Mouse (Mus musculus): ENCODE results near the gene Slc25a25.

Gene Slc25a25

DNA sequence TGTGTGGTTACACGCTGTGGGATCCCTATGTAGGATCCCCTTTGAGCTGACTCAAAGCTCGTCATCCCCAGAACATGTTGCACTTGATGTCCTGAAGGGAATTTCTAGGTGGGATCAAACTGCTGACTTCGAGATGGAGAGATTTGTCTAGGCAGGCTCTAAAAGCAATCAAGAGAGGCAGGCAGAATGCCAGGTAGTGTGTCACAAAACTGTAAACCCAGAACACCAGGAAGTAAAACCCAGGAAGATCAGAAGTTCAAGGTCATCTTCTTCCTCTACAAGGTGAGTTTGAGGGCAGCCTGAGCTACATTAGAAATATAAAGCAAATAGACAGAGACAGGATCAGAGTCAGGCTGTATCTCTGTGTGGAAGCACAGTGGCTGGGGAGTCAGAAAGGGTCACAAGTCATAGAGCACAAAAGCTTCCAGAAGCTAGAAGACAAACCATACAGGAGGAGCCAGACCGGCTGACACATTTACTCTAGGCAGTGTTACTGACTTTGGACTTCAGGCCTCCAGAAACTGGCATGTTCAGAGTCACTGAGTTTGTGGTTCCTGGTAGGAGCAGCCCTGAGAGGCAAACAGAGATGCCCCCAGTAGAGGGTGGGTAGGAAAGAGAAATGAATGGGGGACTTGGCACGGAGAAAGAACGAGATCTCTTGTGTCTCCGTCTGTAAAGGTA, 44.0 kb downstream of the Slc25a25 start:
- no peak for DNase-seq (ENCODE audit: low spot score in 2 of 2)

DNA sequence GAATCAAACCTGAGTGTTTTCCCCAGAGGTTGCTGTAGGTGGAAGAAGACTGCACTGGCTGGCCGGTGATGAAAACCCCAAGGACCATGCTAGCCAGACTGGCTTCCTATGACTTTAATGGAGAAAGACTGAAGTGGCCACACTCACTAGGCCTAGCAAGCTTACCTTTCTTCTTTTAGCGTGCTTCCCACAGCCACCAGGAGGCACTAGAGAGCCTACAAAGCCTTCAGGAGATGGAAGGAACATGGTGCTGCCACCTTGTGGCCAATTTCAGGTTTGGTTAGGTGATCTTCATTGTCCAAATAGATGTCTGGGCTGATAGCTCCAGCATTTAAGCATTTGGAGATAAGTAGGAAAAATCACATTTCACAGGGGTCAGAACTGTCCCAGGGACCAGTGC, 46.6 kb downstream of the Slc25a25 start:
- DNase-seq (ENCODE audit: low spot score in 2 of 2), result peak; percentile 83 to 97

DNA sequence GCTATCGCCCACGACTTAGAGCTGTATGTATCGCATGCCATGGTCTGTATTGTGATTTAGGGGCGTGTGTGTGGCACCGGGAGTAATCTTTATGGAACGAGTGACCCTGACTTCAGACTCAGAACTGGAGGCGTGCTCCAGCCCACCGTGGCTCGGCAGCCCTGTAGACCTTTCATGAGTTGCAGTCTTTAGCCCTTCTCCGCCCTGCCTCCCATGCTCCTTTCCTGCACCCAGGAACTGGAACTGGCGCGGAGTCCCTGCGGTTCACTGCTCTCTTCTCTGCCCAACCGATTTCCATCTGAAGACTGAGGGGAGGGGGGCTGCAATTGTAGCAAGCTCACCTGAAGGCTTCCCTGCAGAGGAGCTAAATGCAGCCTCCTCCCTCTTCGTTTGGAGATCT, 54.5 kb downstream of the Slc25a25 start:
- DNase-seq (ENCODE audit: low spot score in 2 of 2), result no peak

DNA sequence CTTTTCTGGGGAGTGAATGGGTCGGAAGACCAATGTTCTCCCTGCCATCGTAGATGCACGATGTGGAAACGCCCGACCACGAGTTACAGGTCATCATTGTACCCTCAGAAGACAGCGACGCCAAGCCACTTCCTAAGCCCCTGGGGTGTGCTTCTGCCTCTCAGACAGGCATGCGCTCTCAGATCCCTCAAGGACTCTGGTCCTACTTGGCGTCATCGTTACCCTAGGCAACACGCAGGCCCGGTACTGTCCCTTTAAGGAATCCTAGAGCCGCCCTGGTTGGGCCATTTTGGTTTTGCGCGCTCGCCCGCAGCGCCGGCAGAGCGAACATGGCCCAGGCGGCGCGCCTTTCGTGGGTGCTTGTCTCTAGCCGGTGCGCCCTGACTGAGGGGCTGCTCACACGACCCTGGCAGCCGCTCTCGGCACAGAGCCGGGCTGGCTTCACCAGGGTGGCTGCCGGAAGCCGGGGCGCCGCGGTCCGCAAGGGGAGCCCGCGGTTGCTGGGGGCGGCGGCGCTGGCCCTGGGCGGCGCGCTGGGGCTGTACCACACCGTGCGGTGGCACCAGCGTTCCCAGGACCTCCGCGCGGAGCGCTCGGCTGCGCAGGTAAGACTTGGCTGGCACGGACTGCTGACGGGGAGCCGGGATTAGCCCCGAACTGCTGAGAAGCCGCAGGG, 55.2 kb downstream of the Slc25a25 start:
- DNase-seq (ENCODE audit: low spot score in 2 of 2), result peak; percentile 59 to 63

DNA sequence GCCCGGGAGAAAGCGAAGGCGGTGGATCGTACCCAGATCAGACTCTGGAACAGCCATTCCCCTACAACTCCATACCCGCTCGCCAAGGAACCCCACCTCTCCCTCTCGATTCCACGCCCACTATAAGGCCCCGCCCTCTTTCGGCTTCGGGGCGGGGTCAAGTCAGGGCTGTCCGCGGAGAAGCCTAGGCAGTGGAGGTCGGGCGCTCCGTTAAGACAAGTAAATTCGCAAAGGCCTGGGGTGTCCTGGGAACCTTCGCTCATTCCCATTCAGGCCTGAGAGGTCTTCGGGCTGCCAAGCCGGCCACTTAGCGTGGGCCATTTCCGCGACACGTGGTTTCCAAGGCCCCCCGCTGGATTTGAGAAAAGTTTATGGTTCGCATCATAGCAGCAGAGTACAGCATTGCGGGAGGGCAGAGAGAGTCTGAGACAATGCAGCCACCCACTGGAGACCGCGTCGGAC, 55.7 kb downstream of the Slc25a25 start, which contains the start of gene Ptges2:
TSS of gene Ptges2 (plus strand) at position 413 of the 462 bp plus-strand sequence.
- peak; percentile 84 to 88 for DNase-seq (ENCODE audit: low spot score in 2 of 2)

DNA sequence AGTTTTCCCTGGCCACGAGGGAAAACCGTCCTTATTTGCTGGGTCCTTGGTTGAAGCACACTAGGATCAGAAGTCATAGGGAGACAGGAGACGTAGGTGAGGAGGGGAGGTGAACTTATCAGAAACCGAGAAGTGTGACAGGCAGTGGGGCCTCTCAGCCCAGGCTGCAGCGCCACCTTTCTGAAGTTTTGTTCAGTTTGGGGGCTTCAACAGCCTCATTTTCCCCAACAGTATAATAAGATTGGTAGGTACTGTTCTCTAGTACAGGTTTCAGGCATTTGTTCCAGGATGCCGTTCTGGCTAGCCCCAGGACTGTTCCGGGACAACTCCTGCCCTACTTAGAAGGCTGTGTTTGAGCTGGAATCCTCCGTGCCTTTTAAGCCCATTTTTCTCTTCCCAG, 56.3 kb downstream of the Slc25a25 start:
- peak; percentile 54 to 68 for DNase-seq (ENCODE audit: low spot score in 2 of 2)

DNA sequence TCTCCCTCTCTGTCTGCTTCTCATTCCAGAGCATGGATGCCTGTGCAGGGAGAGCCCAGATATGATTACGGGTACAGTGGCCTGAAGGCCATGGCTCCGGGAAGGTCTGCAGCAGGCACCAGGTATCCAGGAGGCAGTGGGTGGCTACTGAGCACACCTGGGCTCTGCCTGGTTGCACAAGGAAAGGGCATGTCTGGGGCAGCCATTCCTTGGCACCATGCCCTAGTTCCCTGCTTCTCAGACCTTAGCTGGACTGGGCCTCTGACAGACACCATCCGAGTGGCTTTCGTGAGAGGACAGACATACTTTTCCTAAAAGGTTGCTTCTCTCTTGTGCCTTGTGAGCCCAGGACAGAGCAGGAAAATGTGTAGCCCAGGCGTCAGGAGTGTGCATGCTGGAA, 59.2 kb downstream of the Slc25a25 start:
- DNase-seq (ENCODE audit: low spot score in 2 of 2), result no peak

DNA sequence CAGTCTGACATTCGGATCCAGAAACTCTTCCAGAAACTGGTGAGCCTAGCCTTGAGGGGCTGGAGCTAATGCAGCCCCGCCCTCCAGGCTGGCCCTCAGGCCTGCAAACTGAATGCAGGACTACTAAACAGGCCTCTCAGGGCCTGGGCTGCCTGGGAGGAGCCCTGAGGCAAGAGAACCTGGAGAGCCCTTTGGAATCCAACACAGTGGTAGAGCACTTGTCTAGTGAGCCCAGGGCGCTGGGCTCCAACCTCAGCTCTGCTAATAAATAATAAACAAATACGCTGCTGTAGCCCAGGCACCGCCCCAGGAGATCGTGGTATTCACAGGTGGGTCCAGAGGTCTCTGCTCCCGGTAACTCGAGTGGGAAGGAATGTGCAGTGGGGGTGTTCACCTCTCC, 60.4 kb downstream of the Slc25a25 start:
- no peak for DNase-seq (ENCODE audit: low spot score in 2 of 2)

DNA sequence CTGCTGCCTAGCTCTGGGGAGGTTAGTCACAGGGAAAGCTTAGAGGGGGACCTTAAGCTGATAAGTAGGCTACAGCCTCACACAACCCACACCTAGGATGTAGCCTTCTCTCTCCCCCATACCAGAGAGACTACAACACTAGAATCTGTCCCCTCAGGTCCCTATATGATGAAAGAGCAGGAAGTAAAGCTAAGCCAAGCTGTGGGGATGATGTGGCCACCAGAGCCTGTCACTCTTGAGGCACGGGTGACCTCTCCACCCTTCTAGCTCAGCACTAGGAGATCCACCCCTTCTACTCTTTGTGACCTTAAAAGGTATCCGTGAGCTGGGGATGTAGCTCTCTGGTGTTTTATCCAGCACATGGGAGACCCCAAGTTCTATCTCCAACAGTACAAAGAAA, 62.1 kb downstream of the Slc25a25 start:
- DNase-seq (ENCODE audit: low spot score in 2 of 2), result no peak

DNA sequence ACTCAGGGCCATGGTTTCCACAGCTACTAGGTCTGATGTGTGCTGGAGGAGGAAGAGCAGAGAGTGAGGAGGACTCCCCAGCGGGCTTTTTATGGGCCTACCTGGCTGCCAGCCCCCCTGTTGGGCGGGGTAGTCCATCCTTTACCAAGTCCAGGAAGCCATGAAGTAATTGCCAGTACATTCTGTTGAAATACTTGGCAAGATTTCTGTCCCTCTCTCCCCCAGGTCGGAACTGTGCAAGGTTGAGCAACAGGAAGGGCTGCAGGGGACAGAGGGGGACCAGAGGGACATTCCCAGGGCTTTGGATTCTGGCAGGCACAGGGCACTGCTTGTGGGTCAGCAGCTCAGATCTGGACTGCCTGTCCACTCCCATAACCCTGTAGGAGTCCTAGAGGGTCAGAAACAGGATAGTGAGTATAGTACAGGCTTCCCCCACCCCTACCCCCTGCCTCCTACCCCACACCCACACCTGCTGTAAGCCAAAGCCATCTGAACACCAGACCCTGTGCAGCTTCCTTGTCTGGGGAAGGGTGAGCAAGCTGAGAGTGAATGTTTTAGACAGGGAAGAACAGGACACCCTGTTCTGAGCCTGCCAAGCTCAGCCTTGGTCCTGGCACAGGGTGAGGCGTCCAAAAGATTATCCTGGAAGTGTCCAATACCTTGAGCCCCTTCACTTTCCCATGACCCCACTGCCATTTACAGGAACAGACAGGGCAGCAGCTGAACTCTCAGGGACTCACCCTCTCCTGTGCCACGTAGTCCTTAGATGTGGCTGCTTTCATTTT, 63.3 kb downstream of the Slc25a25 start, which contains the start of gene Lcn2:
TSS of gene Lcn2 (minus strand) at position 547 of the 785 bp plus-strand sequence.
- no peak for DNase-seq (ENCODE audit: low spot score in 2 of 2)

DNA sequence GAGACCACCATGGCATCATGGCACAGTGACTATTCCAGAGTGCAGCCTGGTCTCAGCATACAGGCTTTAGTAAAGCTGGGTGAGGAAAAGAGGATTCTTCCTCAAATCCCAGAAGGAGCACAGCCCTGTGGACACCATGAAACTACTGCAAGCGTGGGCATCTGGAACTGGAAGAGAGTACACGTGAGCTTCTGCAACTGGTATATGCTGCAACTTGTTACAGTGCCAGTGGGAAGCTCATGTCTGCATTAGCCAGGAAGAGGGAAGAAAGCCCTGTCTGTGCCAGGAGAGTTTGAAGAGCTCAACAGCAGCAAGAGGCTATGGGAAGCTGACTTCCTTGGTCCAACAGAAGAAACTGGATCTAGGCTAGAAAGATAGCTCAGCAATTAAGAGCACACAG, 68.6 kb downstream of the Slc25a25 start:
- DNase-seq (ENCODE audit: low spot score in 2 of 2), result no peak

DNA sequence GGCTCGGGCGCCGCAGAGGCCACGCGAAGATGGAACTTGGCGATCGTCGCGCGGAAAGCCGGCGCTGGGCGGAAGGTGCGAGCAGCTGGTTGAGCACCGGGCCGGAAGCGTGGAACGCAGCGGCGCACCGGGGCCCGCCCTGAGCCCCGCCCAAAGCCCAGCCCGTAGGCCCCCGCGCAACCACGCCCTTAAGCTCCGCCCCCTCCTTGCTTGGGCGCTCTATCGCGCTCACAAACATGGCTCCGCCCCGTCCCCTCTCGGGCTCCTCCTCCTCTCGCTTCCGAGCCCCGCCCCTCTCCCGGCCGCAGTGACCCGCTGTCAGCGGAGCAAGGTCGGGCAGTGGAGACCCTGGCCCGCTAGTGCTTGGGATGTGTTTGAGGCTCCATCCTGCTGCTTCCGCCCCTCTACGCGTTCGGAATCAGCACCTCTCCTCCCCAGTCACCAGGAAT, 69.4 kb downstream of the Slc25a25 start, which contains the start of gene 1110008P14Rik:
TSS of gene 1110008P14Rik (minus strand) at position 164 of the 449 bp plus-strand sequence.
- peak; percentile 92 to 97 for DNase-seq (ENCODE audit: low spot score in 2 of 2)

DNA sequence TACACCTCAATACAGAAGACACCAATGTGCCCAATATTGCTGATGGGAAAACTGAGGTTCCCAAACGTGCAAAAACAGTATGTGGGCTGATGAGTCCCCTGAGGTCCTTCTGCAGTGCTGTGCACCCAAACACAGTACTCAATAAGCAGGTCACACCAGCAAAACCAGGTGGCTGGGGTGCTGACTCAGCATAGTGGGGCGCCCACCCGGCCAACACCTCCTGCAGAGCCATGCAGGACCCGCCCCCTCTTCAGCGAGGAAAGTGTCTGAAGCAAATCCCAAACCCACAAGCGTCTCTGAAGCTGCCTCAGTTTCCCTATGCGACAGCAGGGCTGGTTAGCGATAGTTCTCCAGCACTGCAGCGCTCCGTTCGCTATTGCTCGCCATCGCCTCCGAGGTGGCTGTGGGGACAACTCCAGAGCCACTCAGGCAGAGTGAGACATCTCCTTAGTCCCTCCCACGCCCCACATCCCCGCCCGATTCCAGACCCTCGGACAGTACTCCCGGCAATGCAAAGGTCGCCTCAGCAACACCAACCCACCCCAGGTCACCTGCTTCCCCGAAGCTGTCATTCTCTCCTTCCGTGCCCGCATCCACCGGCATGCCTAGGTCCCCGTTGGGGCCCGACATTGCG, 70.0 kb downstream of the Slc25a25 start:
- DNase-seq (ENCODE audit: low spot score in 2 of 2), result peak; percentile 67 to 68

DNA sequence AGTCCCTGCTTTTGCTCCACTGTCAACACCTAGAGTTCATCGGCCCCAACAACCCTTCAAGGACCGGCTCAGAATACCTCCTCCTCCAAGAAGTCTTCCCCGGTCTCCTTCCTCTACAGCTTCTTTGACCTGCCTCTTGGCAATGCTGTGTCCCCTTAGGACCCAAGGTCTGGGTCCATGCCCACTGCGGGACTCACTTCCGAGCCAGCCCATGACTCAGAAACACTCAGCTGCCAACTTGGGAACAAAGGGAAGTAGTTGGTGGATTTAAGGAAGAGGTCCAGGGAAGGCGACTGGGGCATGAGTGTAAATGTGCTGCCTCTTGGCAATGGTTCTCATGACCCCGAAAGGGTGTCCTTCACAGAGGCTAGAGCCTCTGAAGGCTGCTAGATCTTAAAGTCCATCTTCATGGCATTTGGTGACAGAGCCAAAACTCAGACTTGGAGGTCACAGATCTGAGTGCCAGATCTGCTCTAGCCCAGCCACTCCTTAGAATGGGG, 71.2 kb downstream of the Slc25a25 start:
- DNase-seq (ENCODE audit: low spot score in 2 of 2), result no peak

DNA sequence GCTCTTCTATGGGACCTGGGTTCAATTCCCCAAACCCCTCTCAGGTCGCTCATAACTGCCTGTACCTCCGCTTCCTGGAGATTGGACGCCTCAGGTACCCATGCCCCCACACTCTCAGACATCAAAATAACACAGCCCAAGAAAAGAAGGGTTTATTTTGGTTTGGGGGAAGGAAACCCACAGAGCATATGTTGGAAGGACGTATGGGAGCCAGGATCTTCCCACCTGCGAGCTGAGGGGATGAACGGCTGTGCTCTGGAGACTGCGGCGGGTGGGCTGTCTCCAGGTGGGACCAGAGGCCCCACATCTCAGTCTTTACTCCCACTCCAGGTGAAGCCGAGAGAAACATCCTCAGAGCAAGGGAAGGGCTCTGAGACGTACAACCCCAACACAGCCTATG, 74.3 kb downstream of the Slc25a25 start:
- no peak for DNase-seq (ENCODE audit: low spot score in 2 of 2)

DNA sequence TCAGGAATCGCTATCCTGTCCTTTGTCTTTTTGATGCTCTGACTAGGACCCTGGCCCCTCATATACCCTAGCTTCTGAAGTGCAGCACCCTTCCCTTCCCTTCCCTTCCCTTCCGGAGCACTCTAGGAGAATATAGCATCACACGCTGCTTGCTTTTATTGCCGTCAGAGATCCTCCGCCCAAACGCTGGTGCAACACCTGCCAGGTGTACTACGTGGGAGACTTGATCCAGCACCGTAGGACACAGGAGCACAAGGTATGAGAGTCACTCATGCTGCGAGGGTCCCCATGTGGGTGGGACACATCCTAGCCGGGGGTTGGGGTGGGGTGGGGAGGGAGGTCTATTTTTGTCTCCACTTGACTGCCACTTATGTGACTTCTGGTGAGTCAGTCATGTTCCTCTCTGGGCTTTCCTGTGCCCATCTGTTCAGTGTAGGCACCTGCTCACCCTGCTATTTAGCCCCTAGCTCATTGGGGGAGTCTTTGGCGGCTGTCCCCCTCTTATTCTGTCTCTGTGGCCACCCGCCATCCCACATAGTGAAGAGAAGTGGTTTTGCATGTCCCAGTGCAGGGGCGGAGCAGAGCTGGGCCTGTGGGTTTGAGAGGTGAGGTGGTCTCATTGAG, 75.8 kb downstream of the Slc25a25 start:
- DNase-seq (ENCODE audit: low spot score in 2 of 2), result no peak

DNA sequence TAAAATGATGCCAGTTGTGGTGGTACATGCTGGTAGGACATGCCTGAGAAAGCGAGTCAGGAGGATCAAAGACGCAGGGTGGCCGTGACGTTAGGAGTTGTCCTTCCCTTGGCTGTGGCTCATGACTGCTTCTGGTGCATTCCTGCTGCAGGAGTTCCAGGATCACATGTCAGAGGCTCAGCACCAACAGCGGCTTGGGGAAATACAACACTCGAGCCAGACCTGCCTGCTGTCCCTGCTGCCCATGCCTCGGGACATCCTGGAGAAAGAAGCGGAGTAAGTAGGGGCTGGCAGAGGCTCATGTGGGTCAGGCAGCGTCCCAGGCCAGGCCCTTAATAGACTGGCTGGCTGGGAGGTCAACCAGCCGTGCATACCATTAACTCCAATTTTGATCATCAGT, 77.1 kb downstream of the Slc25a25 start:
- no peak for DNase-seq (ENCODE audit: low spot score in 2 of 2)

DNA sequence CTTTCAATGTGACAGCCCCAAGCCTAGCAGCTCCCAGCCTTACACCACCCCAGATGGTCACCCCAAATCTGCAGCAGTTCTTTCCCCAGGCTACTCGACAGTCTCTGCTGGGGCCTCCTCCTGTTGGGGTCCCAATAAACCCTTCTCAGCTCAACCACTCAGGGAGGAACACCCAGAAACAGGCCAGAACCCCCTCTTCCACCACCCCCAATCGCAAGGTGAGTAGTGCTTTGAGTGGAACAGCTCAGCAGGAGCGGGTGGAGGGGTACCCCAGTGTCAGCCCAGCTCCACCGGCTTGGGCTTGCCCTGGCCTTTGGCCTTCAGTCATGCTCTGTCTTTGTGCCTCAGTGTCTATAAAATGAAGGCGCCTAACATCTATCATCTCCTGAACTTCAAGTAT, 83.9 kb downstream of the Slc25a25 start:
- no peak for DNase-seq (ENCODE audit: low spot score in 2 of 2)

Measured in thymus, postnatal 10 days (tissue).